Mouse (Mus musculus) kidney, embryonic 16.5 days (tissue): Measurements from ENCODE around the gene Arsk. TPM values are rescaled to one million over a fixed set of nuclear protein-coding genes. Genes with fewer than 3 reads are reported as not detected.
A peak's percentile ranks its signal among the peaks of the same experiment; 100 is the strongest.

Experiments
- ATAC-seq: fragments of 200-750 bp; cut with Nextera tagmentation; 2 replicates; pipeline ENCODE4 v1.8.0; 2017; ENCODE audit warnings: moderate TSS enrichment; ENCODE audit not compliant: low FRiP score, low TSS enrichment
- H3K27ac ChIP-seq: fragments of 300-500 bp; sonication (generic); 2 replicates; pipeline ENCODE4 v1.5.1; 2014; ENCODE audit warnings: low read length
- H3K27me3 ChIP-seq: fragments of 300-500 bp; sonication (generic); 2 replicates; pipeline ENCODE4 v1.6.1; 2014; ENCODE audit warnings: low read length, control low read depth, mixed read lengths; ENCODE audit not compliant: insufficient read depth
- H3K36me3 ChIP-seq: fragments of 300-500 bp; sonication (generic); 2 replicates; pipeline ENCODE4 v1.6.1; 2014; ENCODE audit warnings: low read length, control low read depth, mixed read lengths; ENCODE audit not compliant: insufficient read depth
- H3K4me1 ChIP-seq: fragments of 300-500 bp; sonication (generic); 2 replicates; pipeline ENCODE4 v1.6.1; 2014; ENCODE audit warnings: low read length, control low read depth, mixed read lengths; ENCODE audit not compliant: insufficient read depth
- H3K4me2 ChIP-seq: fragments of 300-500 bp; sonication (generic); replicated peaks from 2 replicates; pipeline ENCODE4 v1.6.1; 2014; ENCODE audit warnings: low read depth, low read length
- H3K4me3 ChIP-seq: fragments of 300-500 bp; sonication (generic); 2 replicates; pipeline ENCODE4 v1.5.1; 2014; ENCODE audit warnings: mild to moderate bottlenecking, low read length
- H3K9ac ChIP-seq: fragments of 300-500 bp; sonication (generic); replicated peaks from 2 replicates; pipeline ENCODE4 v1.6.1; 2014; ENCODE audit warnings: low read length
- H3K9me3 ChIP-seq: fragments of 300-500 bp; sonication (generic); 2 replicates; pipeline ENCODE4 v1.6.1; 2016; ENCODE audit warnings: low read length, control low read depth
- WGBS: fragments of 180-500 bp; shearing (Covaris S2); extraction: QIAGEN DNeasy Blood & Tissue Kit; methylation state at CpG from one replicate; pipeline ENCODE4 v1.1.7; 2014; 5-methylcytosine and 5-hydroxymethylcytosine counted together
- polyA plus RNA-seq: library from polyadenylated mRNA; unstranded; fragments of >200 nt; fragmentation: Nextera tagmentation; extraction: Ambion mirVana; gene quantifications from 2 replicates; pipeline ENCODE4 v1.2.1, GENCODE M21; 2015

Gene Arsk
- polyA plus RNA-seq, 1 experiment from 2014 or later = 11.0 TPM

DNA sequence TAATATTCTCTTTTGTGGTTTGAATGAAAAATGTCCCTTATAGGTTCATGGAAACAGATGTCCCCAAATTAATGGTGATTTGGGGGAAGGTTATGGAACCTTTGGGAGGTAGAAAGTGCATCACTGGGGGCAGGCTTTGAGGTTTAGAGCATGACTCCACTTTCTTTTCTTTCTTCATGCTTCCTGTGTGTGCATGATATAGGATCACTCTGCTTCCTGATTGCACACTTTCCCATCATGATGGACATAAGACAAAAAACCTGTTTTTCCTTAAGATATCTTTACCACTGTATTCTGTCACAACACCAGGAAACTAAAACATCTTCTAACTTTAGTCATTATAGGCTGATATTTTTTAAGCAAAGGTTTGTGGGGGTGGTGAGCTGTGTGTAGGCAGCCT lies 53.5 kb downstream of the Arsk start:
- no peaks in the 10 kb centered on the region for H3K4me1 ChIP-seq
- H3K27ac ChIP-seq = no peak overlapping the region
- H3K9me3 ChIP-seq = no peaks in the 10 kb centered on the region
- H3K4me3 ChIP-seq = no peak overlapping the region
- no peaks in the 10 kb centered on the region for H3K27me3 ChIP-seq
- ATAC-seq = no peak
- no peaks in the 10 kb centered on the region for H3K36me3 ChIP-seq
- H3K4me2 ChIP-seq = no peak overlapping the region
- no peak overlapping the region for H3K9ac ChIP-seq

DNA sequence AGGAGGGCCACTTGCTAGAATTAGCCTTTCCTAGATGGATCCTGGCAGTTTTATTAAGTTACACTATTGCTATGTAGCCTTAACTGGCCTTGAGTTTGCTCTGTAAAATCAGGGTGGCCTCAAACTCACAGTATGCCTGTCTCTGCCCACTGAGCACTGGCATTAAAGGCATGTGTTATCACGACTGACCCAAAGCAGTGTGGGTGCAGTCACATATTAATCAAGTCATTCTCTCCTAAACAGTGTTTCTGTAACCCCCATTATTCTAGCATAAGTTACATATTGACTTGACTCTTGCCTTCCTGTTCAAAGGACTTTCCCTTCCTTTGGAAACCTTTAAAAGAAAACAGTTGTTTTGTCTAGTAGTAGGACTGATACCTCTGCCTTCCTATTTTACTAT lies 56.0 kb downstream of the Arsk start:
- Histone ChIP-seq H3K4me3 (no peak overlapping the region), H3K4me2 (no peak overlapping the region), H3K36me3 (no peaks in the 10 kb centered on the region), H3K9me3 (no peaks in the 10 kb centered on the region), H3K4me1 (no peaks in the 10 kb centered on the region), H3K9ac (no peak overlapping the region), H3K27me3 (no peaks in the 10 kb centered on the region), H3K27ac (no peak overlapping the region)
- 40% methylated on average over 1 of the region's 1 CpGs for WGBS
- peak; percentile 65; the same call in 1 of the 2 replicates for ATAC-seq

GRCm38 (mm10) chr13:76024588-76024987 lies 73.9 kb downstream of the Arsk start:
- H3K27ac ChIP-seq = no peak overlapping the region
- H3K4me2 ChIP-seq = no peak overlapping the region
- WGBS = 60% methylated on average over 3 of the region's 3 CpGs
- H3K4me1 ChIP-seq = no peaks in the 10 kb centered on the region
- no peak for ATAC-seq
- no peak overlapping the region for H3K9ac ChIP-seq
- H3K36me3 ChIP-seq = no peaks in the 10 kb centered on the region
- no peak overlapping the region for H3K4me3 ChIP-seq
- no peaks in the 10 kb centered on the region for H3K27me3 ChIP-seq
- no peaks in the 10 kb centered on the region for H3K9me3 ChIP-seq

GRCm38 (mm10) chr13:76021782-76022181 lies 76.7 kb downstream of the Arsk start:
- H3K27ac ChIP-seq = no peak overlapping the region
- H3K9ac ChIP-seq = no peak overlapping the region
- WGBS = 91% methylated on average over 2 of the region's 2 CpGs
- no peak overlapping the region for H3K4me2 ChIP-seq
- ATAC-seq = no peak
- no peaks in the 10 kb centered on the region for H3K27me3 ChIP-seq
- H3K36me3 ChIP-seq = no peaks in the 10 kb centered on the region
- H3K9me3 ChIP-seq = no peaks in the 10 kb centered on the region
- no peak overlapping the region for H3K4me3 ChIP-seq
- H3K4me1 ChIP-seq = peaks cover 5% of the 10 kb centered on the region; the same call in 1 of the 2 replicates

- WGBS = 42% methylated on average over 5 of the region's 5 CpGs
- peak; percentile 70 for ATAC-seq
- Histone ChIP-seq H3K4me2 (peak overlapping the region; percentile 65), H3K27me3 (no peaks in the 10 kb centered on the region), H3K4me1 (peaks cover 6% of the 10 kb centered on the region; the same call in 1 of the 2 replicates), H3K9ac (0 out of 2 replicates have a peak overlapping the region, but pooled peaks have one; percentile 29), H3K9me3 (no peaks in the 10 kb centered on the region), H3K36me3 (no peaks in the 10 kb centered on the region), H3K4me3 (peak overlapping the region; percentile 72), H3K27ac (no peak overlapping the region)
Observed at GRCm38 (mm10) chr13:76018844-76019400, 79.5 kb downstream of the Arsk start.

DNA sequence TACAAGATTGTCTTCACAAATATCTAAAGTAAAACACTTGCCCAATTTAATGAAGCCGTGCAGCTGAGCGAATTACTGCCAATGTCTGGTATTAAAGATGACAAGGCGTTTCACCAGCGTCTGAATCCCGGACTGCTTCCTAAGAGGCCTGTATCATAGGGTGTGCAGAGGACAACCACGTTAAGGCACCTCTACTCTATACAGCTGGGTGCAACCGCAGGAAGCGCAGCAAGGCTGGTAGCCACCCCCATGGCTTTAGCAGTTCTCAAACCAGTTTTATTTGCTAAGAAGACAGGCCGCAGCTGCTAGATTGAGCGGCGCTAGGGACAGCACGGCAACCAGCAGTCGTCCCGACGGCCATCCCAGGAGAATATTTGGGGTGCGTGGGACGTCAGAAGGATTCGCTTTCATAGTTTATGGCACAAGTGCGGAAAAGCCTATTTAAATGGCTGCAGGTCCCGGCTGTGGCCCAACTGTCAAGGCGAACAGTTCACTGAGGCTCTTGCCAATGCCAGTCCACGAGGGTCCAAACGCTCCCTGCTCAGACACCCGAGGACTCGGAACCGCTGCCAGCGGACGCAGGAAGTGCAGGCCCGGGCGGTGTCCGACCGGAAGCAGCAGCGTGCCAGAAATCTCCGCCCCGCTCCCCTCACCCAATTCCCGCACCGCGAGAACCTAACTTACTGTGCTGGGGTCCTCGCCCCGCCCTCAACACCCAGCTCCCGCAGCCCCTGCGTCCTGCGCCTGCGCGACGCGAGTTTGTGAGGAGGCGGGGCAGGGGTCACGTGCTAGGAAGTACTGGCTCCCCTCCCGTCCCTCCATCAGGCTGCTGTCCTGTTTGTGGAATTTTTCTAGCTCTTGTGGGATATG lies 80.3 kb downstream of the Arsk start, which contains the start of gene Rfesd:
Gene Rfesd, minus strand, starts transcription at position 746 of the 870 bp plus-strand sequence.
- H3K27me3 ChIP-seq = no peaks in the 10 kb centered on the region
- H3K4me2 ChIP-seq = peak within 1 kb of the TSS; percentile 65
- peak within 1 kb of the TSS; percentile 72 for H3K4me3 ChIP-seq
- H3K36me3 ChIP-seq = no peaks in the 10 kb centered on the region
- 1% methylated on average over 50 of the region's 50 CpGs for WGBS
- H3K4me1 ChIP-seq = peaks cover 6% of the 10 kb centered on the region; the same call in 1 of the 2 replicates
- no peaks in the 10 kb centered on the region for H3K9me3 ChIP-seq
- H3K9ac ChIP-seq = peak within 1 kb of the TSS; percentile 96
- peak within 1 kb of the TSS; percentile 96 for H3K27ac ChIP-seq
- ATAC-seq = peak; percentile 100

DNA sequence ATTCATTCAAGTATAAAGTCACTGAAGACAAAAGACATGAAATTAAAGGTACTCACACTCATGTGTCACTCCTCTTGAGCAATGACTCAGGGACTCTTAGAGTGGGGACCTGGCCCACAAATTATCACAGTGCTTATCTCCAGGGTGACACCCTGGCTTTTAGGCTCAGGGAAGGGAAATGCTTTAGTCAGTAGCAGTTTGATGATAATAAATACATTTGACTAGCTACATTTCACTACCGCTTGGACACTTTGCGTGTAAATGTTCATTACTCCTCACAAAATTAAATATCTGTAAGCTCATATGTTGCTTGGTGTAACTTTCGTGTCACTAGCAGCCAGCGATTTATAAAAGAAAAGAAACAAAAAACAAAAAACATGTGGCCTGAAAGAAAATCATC lies 81.0 kb downstream of the Arsk start:
- Histone ChIP-seq H3K9me3 (no peaks in the 10 kb centered on the region), H3K36me3 (no peaks in the 10 kb centered on the region), H3K4me2 (peak overlapping the region; percentile 65), H3K9ac (peak overlapping the region; percentile 96), H3K4me3 (peak overlapping the region; percentile 72), H3K27ac (peak overlapping the region; percentile 96; the same call in 1 of the 2 replicates), H3K4me1 (peaks cover 6% of the 10 kb centered on the region; the same call in 1 of the 2 replicates), H3K27me3 (no peaks in the 10 kb centered on the region)
- WGBS = 65% methylated on average over 4 of the region's 4 CpGs
- ATAC-seq = no peak

DNA sequence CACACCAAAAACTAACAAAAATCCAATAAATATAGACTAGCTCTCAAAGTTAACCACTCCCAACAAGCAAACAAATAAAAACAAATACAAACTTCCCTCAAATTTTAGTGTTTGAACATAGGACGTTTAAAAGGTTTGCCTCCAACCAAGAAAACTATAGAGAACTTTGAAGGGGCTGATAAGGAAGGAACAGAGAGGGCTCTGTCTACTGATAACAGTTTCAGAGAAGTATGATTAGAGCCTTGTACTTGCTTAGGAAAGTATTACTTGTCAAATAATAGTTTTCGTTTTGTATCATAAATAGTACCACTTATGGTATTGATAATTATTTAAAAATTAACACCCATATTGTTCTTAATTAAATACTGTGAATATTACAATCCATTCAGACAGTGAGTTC lies 83.9 kb downstream of the Arsk start:
- Histone ChIP-seq H3K27me3 (no peaks in the 10 kb centered on the region), H3K9me3 (no peaks in the 10 kb centered on the region), H3K9ac (no peak overlapping the region), H3K27ac (no peak overlapping the region), H3K4me2 (no peak overlapping the region), H3K4me1 (peaks cover 6% of the 10 kb centered on the region; the same call in 1 of the 2 replicates), H3K4me3 (no peak overlapping the region), H3K36me3 (no peaks in the 10 kb centered on the region)
- ATAC-seq = no peak
- 74% methylated on average over 2 of the region's 2 CpGs for WGBS
